Mouse (Mus musculus) heart, embryonic 13.5 days (tissue): Measurements from ENCODE around the gene Tap1. TPM values are rescaled to one million over a fixed set of nuclear protein-coding genes. Genes with fewer than 3 reads are reported as not detected.
A peak's percentile ranks its signal among the peaks of the same experiment; 100 is the strongest.

ENCODE experiments used
- ATAC-seq: fragments of 200-750 bp; cut with Nextera tagmentation; 2 replicates; pipeline ENCODE4 v1.8.0; 2017; ENCODE audit warnings: moderate TSS enrichment; ENCODE audit not compliant: insufficient number of reproducible peaks, low FRiP score, low TSS enrichment; ENCODE audit errors: extremely low read depth
- H3K27ac ChIP-seq: fragments of 300-500 bp; sonication (generic); replicated peaks from 2 replicates; pipeline ENCODE4 v1.5.1; 2015; ENCODE audit warnings: moderate library complexity, mild to moderate bottlenecking, inconsistent platforms
- H3K27me3 ChIP-seq: fragments of 300-500 bp; sonication (generic); replicated peaks from 2 replicates; pipeline ENCODE4 v1.6.1; 2015; ENCODE audit warnings: mild to moderate bottlenecking, inconsistent platforms
- H3K36me3 ChIP-seq: fragments of 300-500 bp; sonication (generic); 2 replicates; pipeline ENCODE4 v1.6.1; 2015; ENCODE audit warnings: mild to moderate bottlenecking, inconsistent platforms
- H3K4me1 ChIP-seq: fragments of 300-500 bp; sonication (generic); 2 replicates; pipeline ENCODE4 v1.6.1; 2015; ENCODE audit warnings: inconsistent platforms
- H3K4me2 ChIP-seq: fragments of 300-500 bp; sonication (generic); 2 replicates; pipeline ENCODE4 v1.6.1; 2015; ENCODE audit warnings: inconsistent platforms, mild to moderate bottlenecking, moderate library complexity
- H3K4me3 ChIP-seq: fragments of 300-500 bp; sonication (generic); 2 replicates; pipeline ENCODE4 v1.5.1; 2015; ENCODE audit warnings: moderate library complexity, mild to moderate bottlenecking, inconsistent platforms
- H3K9ac ChIP-seq: fragments of 300-500 bp; sonication (generic); 2 replicates; pipeline ENCODE4 v1.6.1; 2015; ENCODE audit warnings: inconsistent platforms, mild to moderate bottlenecking, moderate library complexity
- H3K9me3 ChIP-seq: fragments of 300-500 bp; sonication (generic); 2 replicates; pipeline ENCODE4 v1.6.1; 2016; ENCODE audit warnings: inconsistent platforms
- WGBS: fragments of 180-500 bp; shearing (Covaris S2); methylation state at CpG from one replicate; pipeline ENCODE4 v1.1.7; 2015; ENCODE audit warnings: mixed read lengths; 5-methylcytosine and 5-hydroxymethylcytosine counted together
- polyA plus RNA-seq: library from polyadenylated mRNA; unstranded; fragments of >200 nt; fragmentation: Nextera tagmentation; extraction: Ambion mirVana; gene quantifications from 2 replicates; pipeline ENCODE4 v1.2.1, GENCODE M21; 2015

Tap1 gene
- polyA plus RNA-seq, 1 experiment from 2014 or later, result 1.4 TPM

DNA sequence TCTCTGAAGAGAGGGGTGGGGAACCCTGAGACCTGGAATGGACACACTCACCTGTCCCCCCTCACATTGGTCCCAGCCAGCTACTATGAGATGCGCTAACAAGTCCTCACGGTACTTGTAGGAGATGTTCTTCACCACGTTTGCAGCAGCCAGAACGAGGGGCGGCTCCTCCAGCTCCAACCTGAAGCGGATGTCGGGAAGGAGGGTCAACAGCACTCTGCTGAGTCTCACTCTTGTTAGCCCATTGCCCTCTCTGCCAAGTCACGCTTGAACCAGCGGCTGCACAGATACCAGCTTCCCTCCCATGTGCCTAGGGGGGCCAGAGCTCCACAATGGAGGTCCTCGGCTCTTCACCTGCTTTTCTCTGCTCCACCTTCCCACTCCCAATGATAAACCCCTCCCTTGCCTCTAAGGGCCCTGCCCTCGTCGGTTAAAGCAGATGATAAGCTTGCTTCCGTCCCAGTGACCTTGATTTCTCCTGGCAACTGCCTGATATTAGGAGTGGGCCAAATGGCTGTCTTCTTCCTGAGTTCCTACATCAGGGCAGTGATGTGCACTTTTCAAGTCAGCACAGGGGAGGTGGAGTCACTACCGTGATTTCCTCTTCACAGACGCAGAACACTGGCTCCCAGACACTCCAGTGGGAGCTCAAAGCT is 3.7 kb upstream of the Tap1 start:
- H3K9ac ChIP-seq, result no peak overlapping the region
- no peaks in the 10 kb centered on the region for H3K9me3 ChIP-seq
- WGBS, result 58% methylated on average over 15 of the region's 15 CpGs
- no peaks in the 10 kb centered on the region for H3K36me3 ChIP-seq
- H3K27ac ChIP-seq, result no peak overlapping the region
- H3K27me3 ChIP-seq, result peaks cover 87% of the 10 kb centered on the region
- H3K4me3 ChIP-seq, result no peak overlapping the region
- peaks cover 17% of the 10 kb centered on the region for H3K4me1 ChIP-seq
- no peak overlapping the region for H3K4me2 ChIP-seq
- ATAC-seq, result no peak

- Histone ChIP-seq H3K27ac (no peak overlapping the region), H3K36me3 (no peaks in the 10 kb centered on the region), H3K9me3 (no peaks in the 10 kb centered on the region), H3K4me3 (no peak overlapping the region), H3K9ac (no peak overlapping the region), H3K4me2 (no peak overlapping the region), H3K4me1 (peaks cover 17% of the 10 kb centered on the region), H3K27me3 (peaks cover 93% of the 10 kb centered on the region)
- no peak for ATAC-seq
- 80% methylated on average over 9 of the region's 9 CpGs for WGBS
These were observed 1.8 kb upstream of the Tap1 start for GRCm38 (mm10) chr17:34185526-34185925.

DNA sequence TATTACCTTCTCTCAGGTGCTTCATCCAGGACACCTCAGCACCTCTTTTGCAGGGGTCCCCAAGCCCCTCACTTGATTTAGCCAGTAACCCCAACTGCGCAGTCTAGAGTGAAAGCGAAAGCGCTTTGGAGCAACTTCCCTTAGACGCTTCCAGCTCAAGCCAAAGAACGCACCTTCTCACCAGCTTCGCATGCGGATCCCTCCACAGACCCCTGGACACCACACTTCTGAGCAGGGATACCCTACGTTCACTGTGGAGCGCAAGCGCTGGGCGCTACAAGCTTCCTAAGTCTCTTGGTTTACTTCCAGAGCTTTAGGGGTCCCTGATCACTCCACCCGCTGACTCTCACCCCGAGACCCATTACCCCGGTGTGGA is 480 bp upstream of the Tap1 start:
- Histone ChIP-seq H3K27ac (no peak overlapping the region), H3K4me3 (peak overlapping the region; percentile 60), H3K4me1 (peaks cover 17% of the 10 kb centered on the region), H3K4me2 (peak overlapping the region; percentile 95), H3K9ac (peak overlapping the region; percentile 83), H3K36me3 (no peaks in the 10 kb centered on the region), H3K27me3 (peaks cover 94% of the 10 kb centered on the region), H3K9me3 (no peaks in the 10 kb centered on the region)
- ATAC-seq, result no peak
- WGBS, result 5% methylated on average over 14 of the region's 14 CpGs

GRCm38 (mm10) chr17:34188010-34188409 is 657 bp downstream of the Tap1 start:
- WGBS, result 3% methylated on average over 20 of the region's 20 CpGs
- H3K27ac ChIP-seq, result no peak overlapping the region

GRCm38 (mm10) chr17:34188986-34189385 is 1.6 kb downstream of the Tap1 start:
- no peak for ATAC-seq
- H3K27ac ChIP-seq, result no peak overlapping the region
- no peak overlapping the region for H3K4me2 ChIP-seq
- H3K4me1 ChIP-seq, result peaks cover 17% of the 10 kb centered on the region
- peaks cover 94% of the 10 kb centered on the region for H3K27me3 ChIP-seq
- no peak overlapping the region for H3K4me3 ChIP-seq
- H3K9ac ChIP-seq, result no peak overlapping the region
- no peaks in the 10 kb centered on the region for H3K36me3 ChIP-seq
- H3K9me3 ChIP-seq, result no peaks in the 10 kb centered on the region
- 54% methylated on average over 6 of the region's 6 CpGs for WGBS

More at GRCm38 (mm10) chr17:34188010-34188409, 657 bp downstream of the Tap1 start:
- peak overlapping the region; percentile 95 for H3K4me2 ChIP-seq
- H3K27me3 ChIP-seq, result peaks cover 94% of the 10 kb centered on the region
- H3K4me1 ChIP-seq, result peaks cover 17% of the 10 kb centered on the region
- H3K36me3 ChIP-seq, result no peaks in the 10 kb centered on the region
- peak overlapping the region; percentile 83 for H3K9ac ChIP-seq
- ATAC-seq, result no peak
- peak overlapping the region; percentile 60 for H3K4me3 ChIP-seq
- H3K9me3 ChIP-seq, result no peaks in the 10 kb centered on the region

DNA sequence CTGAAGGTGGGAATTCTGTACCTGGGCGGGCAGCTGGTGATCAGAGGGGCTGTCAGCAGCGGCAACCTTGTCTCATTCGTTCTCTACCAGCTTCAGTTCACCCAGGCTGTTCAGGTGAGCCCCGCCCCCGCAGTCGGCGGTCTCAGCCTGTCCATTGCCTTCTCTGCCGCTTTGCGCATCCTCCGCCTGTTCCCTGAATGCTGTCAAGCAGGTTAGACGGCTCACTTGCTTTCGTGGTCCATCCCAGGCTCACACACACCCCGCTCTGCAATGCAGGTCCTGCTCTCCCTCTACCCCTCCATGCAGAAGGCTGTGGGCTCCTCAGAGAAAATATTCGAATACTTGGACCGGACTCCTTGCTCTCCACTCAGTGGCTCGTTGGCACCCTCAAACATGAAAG is 5.5 kb downstream of the Tap1 start:
- H3K4me3 ChIP-seq, result no peak overlapping the region
- WGBS, result 23% methylated on average over 16 of the region's 16 CpGs
- ATAC-seq, result no peak
- H3K4me2 ChIP-seq, result no peak overlapping the region
- no peaks in the 10 kb centered on the region for H3K36me3 ChIP-seq
- H3K4me1 ChIP-seq, result peaks cover 9% of the 10 kb centered on the region
- H3K9ac ChIP-seq, result no peak overlapping the region
- H3K27ac ChIP-seq, result no peak overlapping the region
- no peaks in the 10 kb centered on the region for H3K9me3 ChIP-seq
- peaks cover 98% of the 10 kb centered on the region for H3K27me3 ChIP-seq

- Histone ChIP-seq H3K9ac (no peak overlapping the region), H3K36me3 (no peaks in the 10 kb centered on the region), H3K9me3 (no peaks in the 10 kb centered on the region), H3K27me3 (peaks cover 98% of the 10 kb centered on the region), H3K4me3 (no peak overlapping the region), H3K27ac (no peak overlapping the region), H3K4me2 (no peak overlapping the region), H3K4me1 (peaks cover 10% of the 10 kb centered on the region)
- ATAC-seq, result no peak
- 36% methylated on average over 8 of the region's 8 CpGs for WGBS
These were observed 6.1 kb downstream of the Tap1 start for GRCm38 (mm10) chr17:34193468-34193867.

DNA sequence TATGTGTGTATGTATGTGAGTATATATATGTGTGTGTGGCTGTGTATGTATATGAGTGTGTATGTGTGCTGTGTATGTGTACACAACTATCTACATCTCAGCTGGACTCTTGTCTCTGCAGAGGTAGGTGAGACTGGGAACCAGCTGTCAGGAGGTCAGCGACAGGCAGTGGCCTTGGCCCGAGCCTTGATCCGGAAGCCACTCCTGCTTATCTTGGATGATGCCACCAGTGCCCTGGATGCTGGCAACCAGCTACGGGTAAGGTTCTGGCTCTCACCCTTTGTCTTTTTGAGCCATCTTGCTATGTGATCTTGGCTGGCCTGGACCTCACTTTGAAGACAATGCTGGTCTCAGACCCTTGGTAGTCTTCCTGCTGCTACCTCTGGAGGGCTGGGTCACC is 7.4 kb downstream of the Tap1 start:
- Histone ChIP-seq H3K27me3 (peaks cover 99% of the 10 kb centered on the region), H3K36me3 (no peaks in the 10 kb centered on the region), H3K9me3 (no peaks in the 10 kb centered on the region), H3K4me3 (no peak overlapping the region), H3K9ac (no peak overlapping the region), H3K4me2 (no peak overlapping the region), H3K27ac (no peak overlapping the region), H3K4me1 (peaks cover 10% of the 10 kb centered on the region)
- ATAC-seq, result no peak
- WGBS, result 75% methylated on average over 4 of the region's 4 CpGs

DNA sequence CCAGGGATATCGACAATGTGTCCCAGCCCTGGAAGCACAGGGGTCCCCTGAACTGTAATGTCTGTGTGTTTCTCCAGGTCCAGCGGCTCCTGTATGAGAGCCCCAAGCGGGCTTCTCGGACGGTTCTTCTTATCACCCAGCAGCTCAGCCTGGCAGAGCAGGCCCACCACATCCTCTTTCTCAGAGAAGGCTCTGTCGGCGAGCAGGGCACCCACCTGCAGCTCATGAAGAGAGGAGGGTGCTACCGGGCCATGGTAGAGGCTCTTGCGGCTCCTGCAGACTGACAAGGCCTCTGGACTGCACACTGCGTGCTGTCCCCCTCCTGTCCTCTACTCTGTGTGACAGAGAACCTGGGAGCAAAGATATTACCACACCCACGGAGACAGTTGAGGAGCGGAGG is 9.1 kb downstream of the Tap1 start:
- H3K9me3 ChIP-seq, result no peaks in the 10 kb centered on the region
- no peaks in the 10 kb centered on the region for H3K36me3 ChIP-seq
- peaks cover 10% of the 10 kb centered on the region for H3K4me1 ChIP-seq
- no peak overlapping the region for H3K27ac ChIP-seq
- H3K4me3 ChIP-seq, result no peak overlapping the region
- peaks cover 99% of the 10 kb centered on the region for H3K27me3 ChIP-seq
- no peak overlapping the region for H3K4me2 ChIP-seq
- no peak for ATAC-seq
- no peak overlapping the region for H3K9ac ChIP-seq
- WGBS, result 23% methylated on average over 12 of the region's 12 CpGs

GRCm38 (mm10) chr17:34196941-34197894 is 9.9 kb downstream of the Tap1 start, which contains the start of gene Psmb8:
Gene Psmb8, plus strand, starts transcription at chr17:34197721.
- no peaks in the 10 kb centered on the region for H3K9me3 ChIP-seq
- H3K27ac ChIP-seq, result no peak within 1 kb of the TSS
- H3K9ac ChIP-seq, result peak within 1 kb of the TSS; percentile 71
- no peak; the same call in 1 of the 2 replicates for ATAC-seq
- H3K36me3 ChIP-seq, result no peaks in the 10 kb centered on the region
- WGBS, result 4% methylated on average over 41 of the region's 41 CpGs
- H3K4me1 ChIP-seq, result peaks cover 10% of the 10 kb centered on the region
- peaks cover 95% of the 10 kb centered on the region for H3K27me3 ChIP-seq
- peak within 1 kb of the TSS; percentile 70 for H3K4me2 ChIP-seq
- peak within 1 kb of the TSS; percentile 58 for H3K4me3 ChIP-seq

DNA sequence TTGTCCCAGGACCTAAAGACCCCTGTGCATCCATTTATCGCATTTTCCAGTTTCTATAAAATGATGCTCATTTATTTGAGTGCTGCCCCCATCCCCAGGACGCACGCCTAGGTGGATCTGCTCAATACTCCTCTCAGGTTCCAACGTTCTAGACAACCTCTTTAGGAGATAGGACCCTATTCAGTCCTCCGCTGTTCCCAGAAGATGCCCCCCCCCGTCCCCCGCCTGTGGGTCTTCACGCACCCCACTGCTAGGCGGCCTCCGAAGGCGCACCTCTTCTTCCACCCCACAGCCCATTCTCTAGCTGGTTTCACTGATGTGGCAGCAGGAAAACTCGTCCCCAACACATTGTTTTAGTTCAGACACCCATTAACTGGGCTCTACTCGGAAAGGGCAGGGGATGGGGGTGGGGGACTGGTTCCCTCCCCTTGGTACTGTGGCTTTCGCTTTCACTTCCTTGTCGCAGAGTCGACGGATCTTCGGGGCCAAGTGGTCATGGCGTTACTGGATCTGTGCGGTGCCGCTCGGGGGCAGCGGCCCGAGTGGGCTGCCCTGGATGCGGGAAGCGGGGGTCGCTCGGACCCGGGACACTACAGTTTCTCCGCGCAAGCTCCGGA is 10.7 kb downstream of the Tap1 start:
- Histone ChIP-seq H3K4me1 (peaks cover 10% of the 10 kb centered on the region), H3K27me3 (peaks cover 92% of the 10 kb centered on the region), H3K4me2 (peak overlapping the region; percentile 70), H3K36me3 (no peaks in the 10 kb centered on the region), H3K27ac (no peak overlapping the region), H3K9me3 (no peaks in the 10 kb centered on the region), H3K4me3 (peak overlapping the region; percentile 58), H3K9ac (peak overlapping the region; percentile 71)
- WGBS, result 2% methylated on average over 32 of the region's 32 CpGs
- ATAC-seq, result no peak
